Mouse (Mus musculus): ENCODE data around the gene Kctd20.

DNA sequence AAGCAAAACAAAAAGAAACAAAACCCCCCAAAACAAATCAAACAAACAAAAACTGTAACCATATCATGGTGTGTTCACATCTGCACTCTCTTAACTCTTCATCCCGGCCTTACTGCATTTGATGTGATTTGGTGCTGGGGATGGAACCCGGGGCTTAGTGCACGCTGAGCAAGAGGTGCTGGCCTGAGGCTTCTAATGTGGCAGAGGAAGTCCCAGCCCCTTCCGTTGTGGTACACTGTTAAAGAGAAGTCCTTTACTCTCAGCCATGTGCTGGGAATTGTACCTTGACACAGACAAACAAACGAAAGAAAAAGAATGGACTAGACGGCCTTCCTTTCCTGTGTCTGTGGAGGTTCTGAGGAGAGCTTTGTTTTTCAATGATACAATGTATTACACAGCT is 29.7 kb upstream of the Kctd20 start:
- TF ChIP-seq POLR2A (IDR thresholded peaks at IDR 0.05; ENCODE audit: insufficient read depth, low read length): no peak
- no peak for TF ChIP-seq CTCF (IDR thresholded peaks at IDR 0.05; ENCODE audit: low read depth, low read length)
- TF ChIP-seq EP300 (IDR thresholded peaks at IDR 0.05; ENCODE audit: insufficient read depth, low read depth, low read length): no peak

Measured in ES-Bruce4 (cell line).